Comparison of ENCODE assay signal across 16 mouse cellular contexts in the genomic region with DNA sequence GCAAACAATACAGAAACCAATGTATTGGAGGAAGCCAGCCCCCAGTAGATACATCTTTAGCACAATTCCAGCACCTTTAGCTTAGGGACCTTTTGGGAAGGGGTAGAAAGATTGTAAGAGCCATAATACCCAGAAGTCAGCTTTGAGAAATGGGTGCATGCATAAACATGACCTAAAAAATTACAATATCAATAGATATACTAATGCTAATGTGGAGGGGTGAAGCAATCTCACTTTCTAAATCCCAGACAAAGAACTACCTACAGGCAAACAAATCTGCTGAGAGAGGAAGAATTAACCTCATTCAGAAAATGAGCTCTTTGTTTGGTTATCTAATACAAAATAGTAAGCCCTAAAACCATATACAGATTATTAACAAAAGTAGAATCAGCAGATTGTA.
"Had no signal": no experiment of that assay in that cellular context is flagged by ENCODE, and none has a peak within 500 bp of the region (broad histone marks: within the 10 kb centered on the region; RNA-seq: fewer than 3 reads in every experiment).

No protein-coding gene starts in this region.

- H3K4me3 ChIP-seq: neural tube, embryonic 12.5 days; neural tube, embryonic 13.5 days; neural tube, embryonic 15.5 days; stomach, embryonic 15.5 days had no signal

- H3K4me1 ChIP-seq: neural tube, embryonic 12.5 days; neural tube, embryonic 13.5 days; neural tube, embryonic 15.5 days; stomach, embryonic 15.5 days had no signal

- H3K4me2 ChIP-seq: neural tube, embryonic 12.5 days; neural tube, embryonic 13.5 days; neural tube, embryonic 15.5 days; stomach, embryonic 15.5 days had no signal

- H3K36me3 ChIP-seq: neural tube, embryonic 12.5 days; neural tube, embryonic 13.5 days; neural tube, embryonic 15.5 days; stomach, embryonic 15.5 days had no signal

- H3K9ac ChIP-seq: neural tube, embryonic 12.5 days; neural tube, embryonic 13.5 days; neural tube, embryonic 15.5 days; stomach, embryonic 15.5 days had no signal

- H3K27me3 ChIP-seq: neural tube, embryonic 12.5 days; neural tube, embryonic 13.5 days; neural tube, embryonic 15.5 days; stomach, embryonic 15.5 days had no signal

- DNase-seq: retina, postnatal 1 day; right cerebral cortex, adult 18-20 months; right cerebral cortex, postnatal 14 days; right cerebral cortex, postnatal 25 days; right cerebral cortex, postnatal 4 days; spleen, adult 18-20 months; thymus, adult 18-20 months; thymus, adult 2 months; thymus, postnatal 14 days; thymus, postnatal 36 days; thymus, postnatal 4 days had no signal

- H3K27ac ChIP-seq: neural tube, embryonic 12.5 days; neural tube, embryonic 13.5 days; neural tube, embryonic 15.5 days; stomach, embryonic 15.5 days; stomach, postnatal 0 days had no signal

- H3K9me3 ChIP-seq: neural tube, embryonic 12.5 days; neural tube, embryonic 13.5 days; neural tube, embryonic 15.5 days; stomach, embryonic 15.5 days had no signal
